Mouse (Mus musculus) midbrain, embryonic 14.5 days (tissue): ENCODE results near the gene Olfr27. TPM values are rescaled to one million over a fixed set of nuclear protein-coding genes. Genes with fewer than 3 reads are reported as not detected.

Experiments used
- ATAC-seq: fragments of 200-750 bp; cut with Nextera tagmentation; 2 replicates; pipeline ENCODE4 v1.8.0; 2017; ENCODE audit warnings: moderate number of reproducible peaks, moderate library complexity; ENCODE audit not compliant: low FRiP score, low TSS enrichment
- DNase-seq: peaks from one replicate; pipeline ENCODE4 v3.0.0-alpha.2; 2015
- H3K27ac ChIP-seq: fragments of 300-500 bp; sonication (generic); replicated peaks from 2 replicates; pipeline ENCODE4 v1.5.1; 2014; ENCODE audit warnings: mild to moderate bottlenecking, low read depth, low read length, moderate library complexity
- H3K27me3 ChIP-seq: fragments of 300-500 bp; sonication (generic); 2 replicates; pipeline ENCODE4 v1.6.1; 2014; ENCODE audit warnings: low read length, control low read depth, mixed read lengths; ENCODE audit not compliant: control insufficient read depth, insufficient read depth
- H3K36me3 ChIP-seq: fragments of 300-500 bp; sonication (generic); 2 replicates; pipeline ENCODE4 v1.6.1; 2014; ENCODE audit warnings: low read length, control low read depth; ENCODE audit not compliant: control insufficient read depth, insufficient read depth
- H3K4me1 ChIP-seq: fragments of 300-500 bp; sonication (generic); 2 replicates; pipeline ENCODE4 v1.6.1; 2014; ENCODE audit warnings: mild to moderate bottlenecking, antibody characterized with exemption, low read length, control low read depth; ENCODE audit not compliant: control insufficient read depth, insufficient read depth
- H3K4me2 ChIP-seq: fragments of 300-500 bp; sonication (generic); 2 replicates; pipeline ENCODE4 v1.6.1; 2014; ENCODE audit warnings: mild to moderate bottlenecking, low read length, moderate library complexity
- H3K4me3 ChIP-seq: fragments of 300-500 bp; sonication (generic); replicated peaks from 2 replicates; pipeline ENCODE4 v1.5.1; 2014; ENCODE audit warnings: low read depth, low read length
- H3K9ac ChIP-seq: fragments of 300-500 bp; sonication (generic); replicated peaks from 2 replicates; pipeline ENCODE4 v1.6.1; 2014; ENCODE audit warnings: mild to moderate bottlenecking, low read length, moderate library complexity
- H3K9me3 ChIP-seq: fragments of 300-500 bp; sonication (generic); 2 replicates; pipeline ENCODE4 v1.6.1; 2016; ENCODE audit warnings: low read length, control low read depth, mixed read lengths; ENCODE audit not compliant: control insufficient read depth
- WGBS: fragments of 180-500 bp; shearing (Covaris S2); extraction: QIAGEN DNeasy Blood & Tissue Kit; methylation state at CpG from one replicate; pipeline ENCODE4 v1.1.7; 2014; 5-methylcytosine and 5-hydroxymethylcytosine counted together
- polyA plus RNA-seq: library from polyadenylated mRNA; unstranded; fragments of >200 nt; fragmentation: Nextera tagmentation; extraction: Ambion mirVana; gene quantifications from 2 replicates; pipeline ENCODE4 v1.2.1, GENCODE M21; 2014

The Olfr27 gene
- not detected in 2 replicates for polyA plus RNA-seq

DNA sequence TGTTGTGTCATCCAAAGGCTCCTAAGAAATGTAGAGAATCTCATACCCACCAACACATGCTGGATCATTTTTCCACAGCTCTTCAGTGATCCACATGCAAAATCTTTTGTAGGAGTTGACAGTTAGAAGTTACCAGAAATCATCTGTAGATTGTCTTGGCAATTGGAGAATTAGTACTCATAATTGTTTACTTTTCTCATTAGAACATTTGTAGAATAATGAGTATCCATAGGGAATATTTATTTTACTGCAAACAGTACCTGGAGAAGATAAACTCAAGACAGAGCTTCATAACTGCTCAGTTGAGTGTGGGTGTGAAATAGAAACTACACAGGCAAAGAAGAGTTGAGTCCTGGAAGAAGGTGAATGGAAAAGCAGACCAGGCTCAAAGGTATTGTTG, at the start of gene Olfr27:
Olfr27 (plus strand) TSS at position 301 of the 400 bp plus-strand sequence.
- ATAC-seq: no peak

DNA sequence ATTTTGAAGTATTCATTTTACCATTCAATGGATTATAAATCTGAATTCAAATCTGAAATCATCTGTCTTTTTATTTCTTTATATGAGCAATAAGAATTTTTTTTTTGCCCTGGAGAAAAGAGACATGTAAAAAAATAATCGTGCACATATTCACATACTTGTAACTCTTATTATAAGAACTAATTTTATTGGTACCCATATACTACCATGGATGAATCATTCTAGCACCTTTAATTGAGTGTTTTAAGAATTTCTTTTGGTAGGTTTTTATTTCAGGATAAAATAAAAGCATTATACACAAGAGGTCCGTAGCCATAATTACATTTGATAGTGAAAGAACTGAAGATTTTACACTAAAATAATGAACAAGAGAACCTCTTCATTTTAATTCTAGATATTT, 49.1 kb upstream of the Olfr27 start, which contains the start of gene Olfr938:
Olfr938 (minus strand) TSS at position 101 of the 400 bp plus-strand sequence.
- Histone ChIP-seq H3K27ac (no peak within 1 kb of the TSS), H3K9me3 (no peaks in the 10 kb centered on the region), H3K4me3 (no peak within 1 kb of the TSS), H3K36me3 (no peaks in the 10 kb centered on the region), H3K4me1 (no peaks in the 10 kb centered on the region), H3K4me2 (no peak within 1 kb of the TSS), H3K27me3 (no peaks in the 10 kb centered on the region), H3K9ac (no peak within 1 kb of the TSS)
- ATAC-seq (no peak), DNase-seq (no peak)
- 94% methylated on average over 2 of the region's 2 CpGs for WGBS

More for the DNA sequence above, at the start of gene Olfr27:
- Histone ChIP-seq H3K36me3 (no peaks in the 10 kb centered on the region), H3K9me3 (no peaks in the 10 kb centered on the region), H3K27ac (no peak within 1 kb of the TSS), H3K4me1 (no peaks in the 10 kb centered on the region), H3K27me3 (no peaks in the 10 kb centered on the region), H3K9ac (no peak within 1 kb of the TSS), H3K4me2 (no peak within 1 kb of the TSS), H3K4me3 (no peak within 1 kb of the TSS)
- DNase-seq: no peak

DNA sequence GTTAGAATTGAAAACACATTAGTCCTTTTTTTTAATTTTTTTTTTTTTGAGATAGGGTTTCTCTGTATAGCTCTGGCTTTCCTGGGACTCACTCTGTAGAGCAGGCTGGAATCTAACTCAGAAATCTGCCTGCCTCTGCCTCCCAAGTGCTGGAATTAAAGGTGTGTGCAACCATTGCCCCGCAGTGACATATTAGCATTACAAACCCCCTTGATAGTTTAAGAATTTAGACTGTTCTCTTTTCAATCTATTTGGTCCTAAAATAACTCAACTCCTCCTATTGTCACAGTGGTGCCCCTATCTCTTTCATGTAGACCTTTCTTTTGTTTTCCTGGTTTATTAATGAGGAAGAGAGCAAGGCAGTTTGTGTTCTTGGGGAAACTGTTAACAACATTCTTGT, 605 bp upstream of the Olfr27 start:
- H3K9me3 ChIP-seq: no peaks in the 10 kb centered on the region
- 74% methylated on average over 1 of the region's 1 CpGs for WGBS

DNA sequence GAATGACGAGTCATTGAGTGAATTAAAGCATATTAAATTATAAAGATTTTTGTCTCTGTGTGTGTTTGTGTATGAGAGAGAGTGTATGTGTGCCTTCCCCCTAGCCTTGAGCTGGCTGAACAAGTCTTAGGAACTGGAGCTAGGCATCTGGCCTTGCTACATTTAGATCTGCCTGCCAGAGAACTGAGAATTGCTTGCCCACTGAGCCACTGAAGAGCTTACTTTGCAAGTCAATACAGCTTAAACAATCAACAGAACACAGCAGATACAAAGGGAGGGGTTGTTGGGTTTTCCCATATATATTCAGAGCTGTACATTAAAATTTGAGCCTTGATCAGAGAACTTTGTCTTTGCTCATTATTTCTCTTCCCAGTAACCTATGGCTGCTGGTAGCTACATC, 24.5 kb downstream of the Olfr27 start:
- no peak overlapping the region for H3K27ac ChIP-seq

More for the DNA sequence above, 605 bp upstream of the Olfr27 start:
- Histone ChIP-seq H3K4me2 (no peak overlapping the region), H3K27ac (no peak overlapping the region), H3K4me1 (no peaks in the 10 kb centered on the region), H3K9ac (no peak overlapping the region), H3K4me3 (no peak overlapping the region), H3K27me3 (no peaks in the 10 kb centered on the region), H3K36me3 (no peaks in the 10 kb centered on the region)
- ATAC-seq: no peak
- no peak for DNase-seq

DNA sequence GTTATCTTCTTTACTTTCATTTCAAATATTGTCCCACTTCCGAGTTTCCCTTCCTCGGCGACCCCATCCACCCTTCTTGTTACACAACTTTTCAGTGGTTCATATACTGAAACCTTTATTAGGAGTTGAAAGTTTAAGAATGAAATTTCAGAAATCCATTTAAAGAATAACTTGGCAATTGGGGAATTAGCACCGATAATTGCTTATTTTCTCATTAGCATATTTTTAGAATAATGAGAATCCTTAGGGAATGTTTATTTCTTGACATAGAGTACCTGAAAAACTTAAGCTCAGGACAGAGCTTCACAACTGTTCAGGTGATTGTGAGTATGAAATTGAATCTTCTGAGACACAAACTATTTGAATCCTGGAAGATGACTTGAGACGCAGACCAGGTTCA, 38.1 kb downstream of the Olfr27 start, which contains the start of gene Olfr943:
Olfr943 (plus strand) TSS at position 301 of the 400 bp plus-strand sequence.
- H3K4me3 ChIP-seq: no peak within 1 kb of the TSS
- WGBS: 92% methylated on average over 5 of the region's 5 CpGs
- no peaks in the 10 kb centered on the region for H3K36me3 ChIP-seq
- ATAC-seq: no peak
- H3K4me1 ChIP-seq: no peaks in the 10 kb centered on the region
- DNase-seq: no peak
- no peak within 1 kb of the TSS for H3K4me2 ChIP-seq
- H3K9ac ChIP-seq: no peak within 1 kb of the TSS
- no peaks in the 10 kb centered on the region for H3K9me3 ChIP-seq
- H3K27ac ChIP-seq: no peak within 1 kb of the TSS
- H3K27me3 ChIP-seq: no peaks in the 10 kb centered on the region

More for the DNA sequence above, 24.5 kb downstream of the Olfr27 start:
- Histone ChIP-seq H3K4me2 (no peak overlapping the region), H3K4me1 (no peaks in the 10 kb centered on the region), H3K9me3 (no peaks in the 10 kb centered on the region), H3K4me3 (no peak overlapping the region), H3K27me3 (no peaks in the 10 kb centered on the region), H3K9ac (no peak overlapping the region), H3K36me3 (no peaks in the 10 kb centered on the region)
- WGBS: 71% methylated on average over 1 of the region's 1 CpGs
- no peak for DNase-seq
- no peak for ATAC-seq

Other genes with a start within 250 kb of the Olfr27 start
- not detected in 2 replicates for gene Olfr930, start 198.3 kb upstream of the Olfr27 start, polyA plus RNA-seq
- gene Olfr933, start 155.8 kb upstream of the Olfr27 start, polyA plus RNA-seq: not detected in 2 replicates
- not detected in 2 replicates for gene Olfr934, start 139.8 kb upstream of the Olfr27 start, polyA plus RNA-seq
- not detected in 2 replicates for gene Olfr935, start 128.4 kb upstream of the Olfr27 start, polyA plus RNA-seq
- gene Olfr146, start 104.8 kb upstream of the Olfr27 start, polyA plus RNA-seq: not detected in 2 replicates
- gene Olfr937, start 63.2 kb upstream of the Olfr27 start, polyA plus RNA-seq: not detected in 2 replicates
- not detected in 2 replicates for gene Olfr938, start 49.2 kb upstream of the Olfr27 start, polyA plus RNA-seq
- not detected in 2 replicates for gene Olfr943, start 38.2 kb downstream of the Olfr27 start, polyA plus RNA-seq
- not detected in 2 replicates for gene Olfr944, start 73.8 kb downstream of the Olfr27 start, polyA plus RNA-seq
- gene Olfr1537, start 121.9 kb downstream of the Olfr27 start, polyA plus RNA-seq: not detected in 2 replicates
- not detected in 2 replicates for gene Olfr945, start 148.7 kb downstream of the Olfr27 start, polyA plus RNA-seq
- not detected in 2 replicates for gene Olfr948, start 197.9 kb downstream of the Olfr27 start, polyA plus RNA-seq